ENCODE assay signal across 8 mouse cellular contexts in genomic region chr4:117493905-117494851, GRCm38 (mm10). TPM values are rescaled to one million over a fixed set of nuclear protein-coding genes. Genes with fewer than 3 reads are reported as not detected.
DNase-seq lines count a peak whose midpoint lies in the region; ATAC-seq and TF ChIP-seq lines count a peak whose summit lies in the region.

No protein-coding gene starts in this region.

- no peaks in the 10 kb centered on the region for H3K9me3 ChIP-seq in E14TG2a.4 (ENCODE audit: low read length)
- no peaks in the 10 kb centered on the region for H3K9me3 ChIP-seq in embryonic facial prominence, embryonic 12.5 days
- H3K9me3 ChIP-seq in hindbrain, embryonic 11.5 days (ENCODE audit: control insufficient read depth, low read length), result no peaks in the 10 kb centered on the region
- H3K9me3 ChIP-seq in liver, embryonic 13.5 days (replicated peaks), result no peaks in the 10 kb centered on the region

- H3K27me3 ChIP-seq in E14TG2a.4 (ENCODE audit: insufficient read depth, low read length), result peaks cover 72% of the 10 kb centered on the region
- H3K27me3 ChIP-seq in embryonic facial prominence, embryonic 12.5 days, result peaks cover 64% of the 10 kb centered on the region
- peaks cover 62% of the 10 kb centered on the region for H3K27me3 ChIP-seq in hindbrain, embryonic 11.5 days (ENCODE audit: control insufficient read depth, insufficient read depth, low read length)
- H3K27me3 ChIP-seq in liver, embryonic 13.5 days, result peaks cover 99% of the 10 kb centered on the region

- WGBS in embryonic facial prominence, embryonic 12.5 days, result 1% methylated on average over 71 of the region's 71 CpGs
- under 1% methylated on average over 68 of the region's 71 CpGs for WGBS in hindbrain, embryonic 11.5 days
- under 1% methylated on average over 71 of the region's 71 CpGs for WGBS in liver, embryonic 13.5 days (ENCODE audit: insufficient replicate concordance)

- peak overlapping the region; percentile 86 for H3K4me3 ChIP-seq in E14TG2a.4 (replicated peaks; ENCODE audit: low read length)
- peak overlapping the region; percentile 45 for H3K4me3 ChIP-seq in embryonic facial prominence, embryonic 12.5 days
- peak overlapping the region; percentile 56 for H3K4me3 ChIP-seq in hindbrain, embryonic 11.5 days (ENCODE audit: low read depth, low read length)
- peak overlapping the region; percentile 61 for H3K4me3 ChIP-seq in liver, embryonic 13.5 days (replicated peaks)

- intact Hi-C loops in gastrocnemius, postnatal 14 days (cut with DNase I; ENCODE audit: low total_unique reads), result no loop called here
- intact Hi-C loops in left cerebral cortex, postnatal 25 days (cut with DNase I), result no loop called here

- DNase-seq in gastrocnemius, postnatal 14 days, result peak; percentile 11
- no peak for DNase-seq in gastrocnemius, adult 8-10 months (ENCODE audit: low spot score in 2 of 2)
- peak; percentile 70 for DNase-seq in hindbrain, embryonic 11.5 days (ENCODE audit: low spot score)
- no peak for DNase-seq in liver, embryonic 13.5 days
- peak; percentile 46 for DNase-seq in retina, postnatal 1 day
- no peak for DNase-seq in left cerebral cortex, postnatal 25 days (ENCODE audit: low spot score in 2 of 2)

- peaks cover 31% of the 10 kb centered on the region for H3K4me1 ChIP-seq in E14TG2a.4 (replicated peaks; ENCODE audit: low read depth, low read length)
- peaks cover 24% of the 10 kb centered on the region for H3K4me1 ChIP-seq in embryonic facial prominence, embryonic 12.5 days
- H3K4me1 ChIP-seq in hindbrain, embryonic 11.5 days (replicated peaks; ENCODE audit: control insufficient read depth, insufficient read depth, low read length), result peaks cover 16% of the 10 kb centered on the region
- peaks cover 36% of the 10 kb centered on the region for H3K4me1 ChIP-seq in liver, embryonic 13.5 days (replicated peaks)

- TF ChIP-seq CTCF in E14TG2a.4 (conservative IDR thresholded peaks at IDR 0.05; ENCODE audit: low read length), result no peak

- H3K4me2 ChIP-seq in embryonic facial prominence, embryonic 12.5 days (replicated peaks), result peak overlapping the region; percentile 94
- peak overlapping the region; percentile 73 for H3K4me2 ChIP-seq in hindbrain, embryonic 11.5 days (replicated peaks; ENCODE audit: low read depth, low read length)
- peak overlapping the region; percentile 81 for H3K4me2 ChIP-seq in liver, embryonic 13.5 days

- ATAC-seq in embryonic facial prominence, embryonic 12.5 days (ENCODE audit: insufficient number of reproducible peaks, insufficient read depth, low FRiP score, low TSS enrichment), result no peak
- no peak for ATAC-seq in hindbrain, embryonic 11.5 days (ENCODE audit: low FRiP score)
- 0 out of 2 replicates have a peak, but pooled peaks have one; percentile 2 for ATAC-seq in liver, embryonic 13.5 days (ENCODE audit: low read depth)

- peaks cover 12% of the 10 kb centered on the region for H3K36me3 ChIP-seq in E14TG2a.4 (ENCODE audit: insufficient read depth, low read length)
- no peaks in the 10 kb centered on the region for H3K36me3 ChIP-seq in embryonic facial prominence, embryonic 12.5 days
- no peaks in the 10 kb centered on the region for H3K36me3 ChIP-seq in hindbrain, embryonic 11.5 days (ENCODE audit: control insufficient read depth, insufficient read depth, low read length)
- no peaks in the 10 kb centered on the region for H3K36me3 ChIP-seq in liver, embryonic 13.5 days

- H3K27ac ChIP-seq in embryonic facial prominence, embryonic 12.5 days, result no peak overlapping the region
- peak overlapping the region; percentile 84 for H3K27ac ChIP-seq in hindbrain, embryonic 11.5 days (ENCODE audit: low read depth, low read length)
- no peak overlapping the region for H3K27ac ChIP-seq in liver, embryonic 13.5 days

- H3K9ac ChIP-seq in embryonic facial prominence, embryonic 12.5 days, result no peak overlapping the region; the same call in 1 of the 2 replicates
- peak overlapping the region; percentile 80 for H3K9ac ChIP-seq in hindbrain, embryonic 11.5 days (ENCODE audit: low read depth, low read length)
- peak overlapping the region; percentile 70 for H3K9ac ChIP-seq in liver, embryonic 13.5 days

RNA-seq across cellular contexts. Expression of gene Rnf220, which starts 2.7 kb away (rescaled TPM):
- 10 to 100 TPM; 38.0 to 38.5 TPM for total RNA-seq in gastrocnemius, postnatal 14 days (2021)
- 10 to 100 TPM; 51.7 to 56.6 (median 52.0) TPM for total RNA-seq in gastrocnemius, adult 8-10 months (2022)
- 106 and 107 TPM in 2 replicates for polyA plus RNA-seq in embryonic facial prominence, embryonic 12.5 days (2016; fragmentation: Nextera tagmentation; extraction: Ambion mirVana)
- 54.1 and 55.5 TPM in 2 replicates for polyA plus RNA-seq in hindbrain, embryonic 11.5 days (2014; fragmentation: Nextera tagmentation; extraction: Ambion mirVana)
- polyA plus RNA-seq in liver, embryonic 13.5 days (2015; fragmentation: Nextera tagmentation; extraction: Ambion mirVana), result 31.6 and 34.2 TPM in 2 replicates
- 100 to 1,000 TPM; 179 to 182 TPM for total RNA-seq in left cerebral cortex, postnatal 25 days (2021)

RNA-seq across cellular contexts. Expression of gene Eri3, which starts 56.0 kb away (rescaled TPM):
- total RNA-seq in gastrocnemius, postnatal 14 days (2021), result 10 to 100 TPM; 68.6 to 70.8 TPM
- 100 to 1,000 TPM; 104 to 131 (median 119) TPM for total RNA-seq in gastrocnemius, adult 8-10 months (2022)
- 172 and 173 TPM in 2 replicates for polyA plus RNA-seq in embryonic facial prominence, embryonic 12.5 days (2016; fragmentation: Nextera tagmentation; extraction: Ambion mirVana)
- polyA plus RNA-seq in hindbrain, embryonic 11.5 days (2014; fragmentation: Nextera tagmentation; extraction: Ambion mirVana), result 110 and 119 TPM in 2 replicates
- polyA plus RNA-seq in liver, embryonic 13.5 days (2015; fragmentation: Nextera tagmentation; extraction: Ambion mirVana), result 40.1 and 40.3 TPM in 2 replicates
- 100 to 1,000 TPM; 183 to 214 TPM for total RNA-seq in left cerebral cortex, postnatal 25 days (2021)

Comparison
In these comparisons a context has a peak if more than half of its experiments do, and no peak if none do; other contexts are left out.
1. DNase-seq: peak in gastrocnemius, postnatal 14 days (single experiment), hindbrain, embryonic 11.5 days (single experiment) and retina, postnatal 1 day (single experiment); none in gastrocnemius, adult 8-10 months (0 of 2), liver, embryonic 13.5 days (single experiment) and left cerebral cortex, postnatal 25 days (0 of 2).
2. Peak in every context shown above with its lines, with median percentiles within 50 percentile points of each other: H3K4me3 ChIP-seq and H3K4me2 ChIP-seq.